8 mouse cellular contexts compared by ENCODE assay signal in the genomic region with DNA sequence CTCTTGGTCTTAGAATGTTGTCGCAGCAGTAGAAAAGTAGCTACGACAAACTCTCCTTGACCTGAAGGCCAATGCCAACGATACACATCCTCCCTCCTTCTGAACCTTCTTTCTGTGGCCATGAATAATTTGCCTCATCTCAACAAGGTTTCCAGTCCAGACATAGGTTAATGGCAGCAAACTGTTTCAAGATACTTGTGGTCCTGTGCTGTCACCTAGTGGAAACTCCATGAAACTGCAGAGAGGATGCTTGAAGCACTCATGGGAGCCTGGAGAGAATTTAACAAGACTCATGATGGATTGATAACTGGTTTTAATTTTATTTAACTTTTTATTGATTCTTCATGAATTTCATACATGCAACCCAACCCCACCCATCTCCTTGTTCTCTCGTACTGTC. TPM values are rescaled to one million over a fixed set of nuclear protein-coding genes. Genes with fewer than 3 reads are reported as not detected.
DNase-seq lines count a peak whose midpoint lies in the region; ATAC-seq and TF ChIP-seq lines count a peak whose summit lies in the region.

No protein-coding gene starts in this region.

- H3K4me1 ChIP-seq in heart, adult 2 months (ENCODE audit: control insufficient read depth, insufficient read depth, low read length): peaks cover 2% of the 10 kb centered on the region
- H3K4me1 ChIP-seq in heart, embryonic 10.5 days: peaks cover 7% of the 10 kb centered on the region; the same call in 1 of the 2 replicates
- no peaks in the 10 kb centered on the region for H3K4me1 ChIP-seq in thymus, adult 2 months (replicated peaks; ENCODE audit: control insufficient read depth, insufficient read depth, low read length)
- H3K4me1 ChIP-seq in hindbrain, postnatal 0 days (ENCODE audit: insufficient read depth, low read length): no peaks in the 10 kb centered on the region
- no peaks in the 10 kb centered on the region for H3K4me1 ChIP-seq in midbrain, embryonic 14.5 days (ENCODE audit: control insufficient read depth, insufficient read depth, low read length)

- 45% methylated on average over 4 of the region's 4 CpGs for WGBS in heart, adult 2 months
- WGBS in heart, embryonic 10.5 days: 43% methylated on average over 4 of the region's 4 CpGs
- 57% methylated on average over 4 of the region's 4 CpGs for WGBS in thymus, adult 2 months
- 48% methylated on average over 4 of the region's 4 CpGs for WGBS in hindbrain, postnatal 0 days
- 48% methylated on average over 4 of the region's 4 CpGs for WGBS in midbrain, embryonic 14.5 days

- peaks cover 11% of the 10 kb centered on the region for H3K36me3 ChIP-seq in heart, adult 2 months (ENCODE audit: control insufficient read depth, insufficient read depth, low read length)
- H3K36me3 ChIP-seq in heart, embryonic 10.5 days: peaks cover 32% of the 10 kb centered on the region
- H3K36me3 ChIP-seq in thymus, adult 2 months (ENCODE audit: control insufficient read depth, insufficient read depth, low read length): peaks cover 24% of the 10 kb centered on the region
- H3K36me3 ChIP-seq in hindbrain, postnatal 0 days (ENCODE audit: insufficient read depth, low read length): peaks cover 16% of the 10 kb centered on the region; the same call in 1 of the 2 replicates
- peaks cover 32% of the 10 kb centered on the region for H3K36me3 ChIP-seq in midbrain, embryonic 14.5 days (ENCODE audit: control insufficient read depth, insufficient read depth, low read length)

- H3K79me2 ChIP-seq in heart, adult 2 months (replicated peaks; ENCODE audit: control insufficient read depth, insufficient read depth, low read length): no peaks in the 10 kb centered on the region; the same call in 1 of the 2 replicates

- TF ChIP-seq POLR2A in heart, adult 2 months (IDR thresholded peaks at IDR 0.05; ENCODE audit: insufficient read depth, low read depth, low read length): no peak
- TF ChIP-seq POLR2A in thymus, adult 2 months (IDR thresholded peaks at IDR 0.05; ENCODE audit: control insufficient read depth, extremely low read depth, insufficient read depth, low read length, poor library complexity): no peak

- peak; percentile 98 for TF ChIP-seq CTCF in heart, adult 2 months (IDR thresholded peaks at IDR 0.05)
- no peak for TF ChIP-seq CTCF in thymus, adult 2 months (IDR thresholded peaks at IDR 0.05; ENCODE audit: borderline replicate concordance, control insufficient read depth, extremely low read depth, insufficient read depth, low read length, poor library complexity)
- peak; percentile 99 for TF ChIP-seq CTCF in hindbrain, postnatal 0 days (IDR thresholded peaks at IDR 0.05; ENCODE audit: low read depth)

- H3K4me3 ChIP-seq in heart, adult 2 months: no peak overlapping the region
- no peak overlapping the region for H3K4me3 ChIP-seq in heart, embryonic 10.5 days
- H3K4me3 ChIP-seq in thymus, adult 2 months (ENCODE audit: control insufficient read depth, insufficient read depth, low read length): no peak overlapping the region
- H3K4me3 ChIP-seq in hindbrain, postnatal 0 days (ENCODE audit: low read length): no peak overlapping the region
- H3K4me3 ChIP-seq in midbrain, embryonic 14.5 days (replicated peaks; ENCODE audit: low read depth, low read length): no peak overlapping the region

- H3K9ac ChIP-seq in heart, adult 2 months (ENCODE audit: low read depth, low read length): no peak overlapping the region
- no peak overlapping the region for H3K9ac ChIP-seq in hindbrain, postnatal 0 days (replicated peaks; ENCODE audit: low read length)
- no peak overlapping the region for H3K9ac ChIP-seq in midbrain, embryonic 14.5 days (replicated peaks; ENCODE audit: low read length)

- TF ChIP-seq EP300 in heart, adult 2 months (IDR thresholded peaks at IDR 0.05; ENCODE audit: insufficient read depth, low read depth, low read length): no peak

- H3K9me3 ChIP-seq in heart, embryonic 10.5 days: no peaks in the 10 kb centered on the region
- no peaks in the 10 kb centered on the region for H3K9me3 ChIP-seq in hindbrain, postnatal 0 days (ENCODE audit: low read length)
- H3K9me3 ChIP-seq in midbrain, embryonic 14.5 days (ENCODE audit: control insufficient read depth, low read length): no peaks in the 10 kb centered on the region

- ATAC-seq in hindbrain, postnatal 0 days: 0 out of 2 replicates have a peak, but pooled peaks have one; percentile 29
- peak; percentile 28; the same call in 1 of the 2 replicates for ATAC-seq in midbrain, embryonic 14.5 days (ENCODE audit: low FRiP score, low TSS enrichment)

- no peak for DNase-seq in heart, adult 2 months
- no peak for DNase-seq in heart, embryonic 10.5 days (ENCODE audit: low spot score)
- peak; percentile 27 for DNase-seq in thymus, adult 2 months
- DNase-seq in thymus, postnatal 36 days: no peak
- peak; percentile 83 for DNase-seq in embryo, embryonic 11 days
- peak; percentile 89 for DNase-seq in hindbrain, postnatal 0 days (ENCODE audit: low spot score)
- DNase-seq in midbrain, embryonic 14.5 days: peak; percentile 89
- no peak for DNase-seq in urinary bladder, postnatal 36 days (ENCODE audit: low spot score in 2 of 2)

- H3K4me2 ChIP-seq in hindbrain, postnatal 0 days (ENCODE audit: low read depth, low read length): no peak overlapping the region
- H3K4me2 ChIP-seq in midbrain, embryonic 14.5 days (ENCODE audit: low read length): no peak overlapping the region

- H3K27me3 ChIP-seq in heart, adult 2 months (ENCODE audit: control insufficient read depth, insufficient read depth, low read length): no peaks in the 10 kb centered on the region
- no peaks in the 10 kb centered on the region for H3K27me3 ChIP-seq in heart, embryonic 10.5 days (ENCODE audit: insufficient read depth, poor library complexity, severe bottlenecking)
- H3K27me3 ChIP-seq in thymus, adult 2 months (ENCODE audit: control insufficient read depth, insufficient read depth, low read length): no peaks in the 10 kb centered on the region
- H3K27me3 ChIP-seq in hindbrain, postnatal 0 days (ENCODE audit: insufficient read depth, low read length): no peaks in the 10 kb centered on the region
- no peaks in the 10 kb centered on the region for H3K27me3 ChIP-seq in midbrain, embryonic 14.5 days (ENCODE audit: control insufficient read depth, insufficient read depth, low read length)

- intact Hi-C loops in heart, adult 2 months (cut with DNase I): loop anchor here (5.0 to 10.0 kb wide), 4 partner anchors 220 to 1455 kb away; partner anchors contain the start of gene Xylt1

- no peak overlapping the region for H3K27ac ChIP-seq in heart, adult 2 months
- no peak overlapping the region for H3K27ac ChIP-seq in heart, embryonic 10.5 days
- H3K27ac ChIP-seq in thymus, adult 2 months (ENCODE audit: control insufficient read depth, insufficient read depth, low read length): no peak overlapping the region
- H3K27ac ChIP-seq in hindbrain, postnatal 0 days: no peak overlapping the region
- no peak overlapping the region for H3K27ac ChIP-seq in midbrain, embryonic 14.5 days (replicated peaks; ENCODE audit: low read depth, low read length)

RNA-seq across cellular contexts. Expression of gene Rps15a, which starts 13.8 kb away (rescaled TPM):
- total RNA-seq in heart, adult 2 months (2021): 100 to 1,000 TPM; 517 to 581 TPM
- polyA plus RNA-seq in heart, adult 2 months (2012; rRNA removed): 865 and 1,515 TPM in 2 replicates
- polyA plus RNA-seq in heart, embryonic 10.5 days (2016; fragmentation: Nextera tagmentation; extraction: Ambion mirVana): 459 and 526 TPM in 2 replicates
- polyA plus RNA-seq in thymus, adult 2 months (2012; rRNA removed): 1,244 and 1,382 TPM in 2 replicates
- 132 and 176 TPM in 2 replicates for total RNA-seq in hindbrain, postnatal 0 days (2014; rRNA removed)
- 368 and 402 TPM in 2 replicates for polyA plus RNA-seq in hindbrain, postnatal 0 days (2015; fragmentation: Nextera tagmentation; extraction: Ambion mirVana)
- polyA plus RNA-seq in midbrain, embryonic 14.5 days (2014; fragmentation: Nextera tagmentation; extraction: Ambion mirVana): 492 and 536 TPM in 2 replicates

RNA-seq across cellular contexts. Expression of gene Arl6ip1, which starts 27.2 kb away (rescaled TPM):
- total RNA-seq in heart, adult 2 months (2021): 10 to 100 TPM; 26.1 to 28.9 TPM
- 21.3 and 54.5 TPM in 2 replicates for polyA plus RNA-seq in heart, adult 2 months (2012; rRNA removed)
- 311 and 353 TPM in 2 replicates for polyA plus RNA-seq in heart, embryonic 10.5 days (2016; fragmentation: Nextera tagmentation; extraction: Ambion mirVana)
- polyA plus RNA-seq in thymus, adult 2 months (2012; rRNA removed): 216 and 232 TPM in 2 replicates
- total RNA-seq in hindbrain, postnatal 0 days (2014; rRNA removed): 643 and 734 TPM in 2 replicates
- 747 and 812 TPM in 2 replicates for polyA plus RNA-seq in hindbrain, postnatal 0 days (2015; fragmentation: Nextera tagmentation; extraction: Ambion mirVana)
- 397 and 417 TPM in 2 replicates for polyA plus RNA-seq in midbrain, embryonic 14.5 days (2014; fragmentation: Nextera tagmentation; extraction: Ambion mirVana)

Comparison
In these comparisons a context has a peak if more than half of its experiments do, and no peak if none do; other contexts are left out.
1. DNase-seq: peak in thymus, adult 2 months (single experiment), embryo, embryonic 11 days (single experiment), hindbrain, postnatal 0 days (single experiment) and midbrain, embryonic 14.5 days (single experiment); none in heart, adult 2 months (0 of 2), heart, embryonic 10.5 days (single experiment), thymus, postnatal 36 days (0 of 2) and urinary bladder, postnatal 36 days (0 of 2).